Mouse (Mus musculus) stomach, postnatal 0 days (tissue): Measurements from ENCODE around the gene Pbx4.

Experiments used
- CTCF ChIP-seq: IDR thresholded peaks from 2 replicates; pipeline ENCODE4 v1.5.1; 2016; ENCODE audit warnings: antibody characterized with exemption, low read depth, mild to moderate bottlenecking, moderate library complexity
- EP300 ChIP-seq: optimal IDR thresholded peaks from 2 replicates; pipeline ENCODE3; 2016; ENCODE audit warnings: antibody characterized with exemption

DNA sequence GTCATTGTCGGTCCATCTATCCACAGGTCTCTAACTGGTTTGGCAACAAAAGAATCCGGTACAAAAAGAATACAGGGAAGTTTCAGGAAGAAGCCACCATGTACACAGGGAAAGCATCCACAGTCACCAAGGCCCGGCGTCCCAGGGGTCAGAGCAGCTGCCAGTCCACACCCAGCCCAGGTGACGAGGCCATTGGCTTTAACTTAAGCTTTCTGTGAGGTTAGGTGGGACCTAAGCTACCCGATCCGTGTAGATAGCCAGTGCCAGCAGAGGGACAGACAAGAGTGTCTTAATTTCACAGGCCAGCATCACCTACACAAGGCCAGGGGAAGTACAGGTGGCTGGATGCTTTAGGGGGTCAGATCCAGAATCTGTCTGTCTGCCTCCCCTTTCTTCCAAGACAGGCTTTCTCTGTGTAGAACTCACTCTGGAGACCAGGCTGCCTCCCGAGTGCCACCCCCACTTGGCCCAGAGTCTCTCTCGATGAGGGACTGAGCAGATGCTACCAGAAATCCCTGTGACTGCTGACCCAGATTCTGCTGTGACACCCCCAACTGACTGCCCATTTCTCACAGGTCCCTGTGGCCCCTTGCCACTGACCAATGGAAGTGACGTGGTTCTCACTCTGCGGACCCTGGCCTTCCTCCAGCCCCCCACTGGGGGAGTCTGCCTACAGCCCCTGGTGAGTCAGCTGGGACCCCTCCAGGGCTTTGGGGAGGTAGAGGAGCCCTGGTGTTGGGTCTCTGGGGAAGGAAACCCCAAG is 37.9 kb downstream of the Pbx4 start:
- TF ChIP-seq EP300: no peak
- no peak for TF ChIP-seq CTCF
